In the genomic region with DNA sequence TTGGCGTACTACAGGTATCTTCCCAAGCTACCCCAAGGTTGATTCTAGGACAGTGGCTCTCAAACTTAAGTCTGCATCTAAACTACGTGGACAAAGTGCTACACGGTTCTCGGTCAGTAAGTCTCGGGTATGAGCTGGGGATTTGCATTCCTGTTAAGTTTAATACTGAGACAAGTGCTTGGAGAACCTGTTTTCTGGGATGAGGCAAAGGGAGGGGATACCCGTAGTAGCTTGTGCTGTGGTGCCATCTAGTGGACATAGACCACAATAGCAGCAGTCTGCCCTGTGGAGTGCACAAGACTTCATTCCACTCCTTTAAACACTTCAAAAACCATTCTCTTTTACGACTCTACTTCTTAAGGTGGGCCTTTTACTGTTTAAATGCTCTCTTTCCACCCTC, we compare ENCODE assay signal across 8 mouse cellular contexts. TPM values are rescaled to one million over a fixed set of nuclear protein-coding genes. Genes with fewer than 3 reads are reported as not detected.
A peak's percentile ranks its signal among the peaks of the same experiment; 100 is the strongest.
DNase-seq lines count a peak whose midpoint lies in the region; ATAC-seq lines count a peak whose summit lies in the region.

No protein-coding gene starts in this region.

- no peaks in the 10 kb centered on the region for H3K9me3 ChIP-seq in forebrain, embryonic 14.5 days (replicated peaks; ENCODE audit: control insufficient read depth, low read length)
- H3K9me3 ChIP-seq in hindbrain, embryonic 12.5 days (replicated peaks) = no peaks in the 10 kb centered on the region

- H3K27me3 ChIP-seq in forebrain, embryonic 14.5 days (replicated peaks; ENCODE audit: control insufficient read depth, insufficient read depth, low read length) = no peaks in the 10 kb centered on the region
- H3K27me3 ChIP-seq in hindbrain, embryonic 12.5 days = no peaks in the 10 kb centered on the region

- 1% methylated on average over 7 of the region's 7 CpGs for WGBS in forebrain, embryonic 14.5 days
- WGBS in hindbrain, embryonic 12.5 days = 2% methylated on average over 7 of the region's 7 CpGs

- no peaks in the 10 kb centered on the region for H3K36me3 ChIP-seq in forebrain, embryonic 14.5 days (ENCODE audit: control insufficient read depth, insufficient read depth, low read length)
- H3K36me3 ChIP-seq in hindbrain, embryonic 12.5 days = no peaks in the 10 kb centered on the region

- ATAC-seq in forebrain, embryonic 14.5 days = peak; percentile 78
- peak; percentile 57 for ATAC-seq in hindbrain, embryonic 12.5 days (ENCODE audit: low FRiP score)

- peak; percentile 78 for DNase-seq in gastrocnemius, adult 18-20 months (ENCODE audit: low spot score)
- no peak for DNase-seq in gastrocnemius, postnatal 25 days
- DNase-seq in cerebellum, adult 11-12 months = peak; percentile 62
- DNase-seq in forebrain, embryonic 14.5 days (ENCODE audit: low spot score) = peak; percentile 94
- peak; percentile 52 for DNase-seq in layer of hippocampus, adult 9-11 months
- DNase-seq in lung, postnatal 14 days = peak; percentile 75
- DNase-seq in right cerebral cortex, adult 2 months (ENCODE audit: low spot score in 2 of 2) = peak; percentile 85 to 86

- peak overlapping the region; percentile 1; the same call in 1 of the 2 replicates for H3K4me3 ChIP-seq in forebrain, embryonic 14.5 days (ENCODE audit: low read depth, low read length)
- H3K4me3 ChIP-seq in hindbrain, embryonic 12.5 days = peak overlapping the region; percentile 7; the same call in 1 of the 2 replicates

- peak overlapping the region; percentile 41 for H3K4me2 ChIP-seq in forebrain, embryonic 14.5 days (ENCODE audit: low read length)
- peak overlapping the region; percentile 47 for H3K4me2 ChIP-seq in hindbrain, embryonic 12.5 days (replicated peaks)

- no peak overlapping the region for H3K27ac ChIP-seq in forebrain, embryonic 14.5 days (ENCODE audit: low read depth, low read length)
- no peak overlapping the region for H3K27ac ChIP-seq in hindbrain, embryonic 12.5 days

- no peak overlapping the region for H3K9ac ChIP-seq in forebrain, embryonic 14.5 days (ENCODE audit: low read length)
- peak overlapping the region; percentile 24; the same call in 1 of the 2 replicates for H3K9ac ChIP-seq in hindbrain, embryonic 12.5 days

- peaks cover 15% of the 10 kb centered on the region for H3K4me1 ChIP-seq in forebrain, embryonic 14.5 days (ENCODE audit: control insufficient read depth, insufficient read depth, low read length)
- H3K4me1 ChIP-seq in hindbrain, embryonic 12.5 days = peaks cover 28% of the 10 kb centered on the region

RNA-seq across cellular contexts. Expression of a gene that starts 41.4 kb away (rescaled TPM):
- 10 to 100 TPM; 54.5 to 82.7 TPM for total RNA-seq in gastrocnemius, adult 18-20 months (2021)
- total RNA-seq in gastrocnemius, postnatal 25 days (2021) = 10 to 100 TPM; 65.8 to 77.9 TPM
- 18.7 and 27.7 TPM in 2 replicates for polyA plus RNA-seq in forebrain, embryonic 14.5 days (2014; fragmentation: Nextera tagmentation; extraction: Ambion mirVana)
- 21.8 and 22.3 TPM in 2 replicates for polyA plus RNA-seq in hindbrain, embryonic 12.5 days (2016; fragmentation: Nextera tagmentation; extraction: Ambion mirVana)
